Mouse (Mus musculus): ENCODE results near the gene Chmp4b.

Gene Chmp4b

GRCm38 (mm10) chr2:154651363-154651762 lies at the start of gene Chmp4b:
Gene Chmp4b (plus strand): TSS chr2:154651705.
- DNase-seq (ENCODE audit: low spot score in 2 of 2), result no peak

- DNase-seq (ENCODE audit: low spot score in 2 of 2), result no peak
Measured at GRCm38 (mm10) chr2:154603007-154603637, 48.4 kb upstream of the Chmp4b start.

GRCm38 (mm10) chr2:154603638-154604153 lies 47.8 kb upstream of the Chmp4b start, which contains the start of gene Pxmp4:
Gene Pxmp4 (minus strand): TSS chr2:154603708.
- DNase-seq (ENCODE audit: low spot score in 2 of 2), result peak; percentile 98

- no peak for DNase-seq (ENCODE audit: low spot score in 2 of 2)
Measured at GRCm38 (mm10) chr2:154604156-154604555, 47.3 kb upstream of the Chmp4b start.

- no peak for DNase-seq (ENCODE audit: low spot score in 2 of 2)
Measured at GRCm38 (mm10) chr2:154606965-154607364, 44.5 kb upstream of the Chmp4b start.

GRCm38 (mm10) chr2:154609050-154609767 lies 42.3 kb upstream of the Chmp4b start:
- no peak for DNase-seq (ENCODE audit: low spot score in 2 of 2)

GRCm38 (mm10) chr2:154613118-154614115 lies 38.1 kb upstream of the Chmp4b start, which contains the start of the genes Zfp341 and 4930519P11Rik:
Gene Zfp341 (plus strand): TSS chr2:154613297.
Gene 4930519P11Rik (minus strand): TSS chr2:154613437.
- DNase-seq (ENCODE audit: low spot score in 2 of 2), result peak; percentile 91 to 92

- DNase-seq (ENCODE audit: low spot score in 2 of 2), result no peak
Measured at GRCm38 (mm10) chr2:154614841-154615576, 36.5 kb upstream of the Chmp4b start.

GRCm38 (mm10) chr2:154615674-154616073 lies 35.8 kb upstream of the Chmp4b start:
- DNase-seq (ENCODE audit: low spot score in 2 of 2), result no peak

- DNase-seq (ENCODE audit: low spot score in 2 of 2), result no peak
Measured at GRCm38 (mm10) chr2:154617061-154617460, 34.4 kb upstream of the Chmp4b start.

- no peak for DNase-seq (ENCODE audit: low spot score in 2 of 2)
Measured at GRCm38 (mm10) chr2:154621684-154622083, 29.8 kb upstream of the Chmp4b start.

GRCm38 (mm10) chr2:154624137-154624536 lies 27.4 kb upstream of the Chmp4b start:
- DNase-seq (ENCODE audit: low spot score in 2 of 2), result no peak

GRCm38 (mm10) chr2:154630531-154630930 lies 21.0 kb upstream of the Chmp4b start:
- no peak for DNase-seq (ENCODE audit: low spot score in 2 of 2)

GRCm38 (mm10) chr2:154632203-154632780 lies 19.2 kb upstream of the Chmp4b start:
- peak; percentile 43 to 62 for DNase-seq (ENCODE audit: low spot score in 2 of 2)

- peak in 1 of 2 experiments; percentile 33 for DNase-seq (ENCODE audit: low spot score in 2 of 2)
Measured at GRCm38 (mm10) chr2:154633039-154633742, 18.3 kb upstream of the Chmp4b start.

- no peak for DNase-seq (ENCODE audit: low spot score in 2 of 2)
Measured at GRCm38 (mm10) chr2:154633876-154634644, 17.4 kb upstream of the Chmp4b start.

- DNase-seq (ENCODE audit: low spot score in 2 of 2), result no peak
Measured at GRCm38 (mm10) chr2:154635826-154636225, 15.7 kb upstream of the Chmp4b start.

GRCm38 (mm10) chr2:154638521-154638920 lies 13.0 kb upstream of the Chmp4b start:
- no peak for DNase-seq (ENCODE audit: low spot score in 2 of 2)

- no peak for DNase-seq (ENCODE audit: low spot score in 2 of 2)
Measured at GRCm38 (mm10) chr2:154639115-154639514, 12.4 kb upstream of the Chmp4b start.
